Mouse (Mus musculus) megakaryocyte, embryonic 14.5 days (primary cell): ENCODE measurements around the gene Madd.

Experiments
- FLI1 ChIP-seq: IDR thresholded peaks from 2 replicates; pipeline ENCODE4 v1.6.1; 2012; ENCODE audit warnings: low read length, inconsistent platforms, mixed read lengths
- GATA1 ChIP-seq: IDR thresholded peaks from 3 replicates; pipeline ENCODE4 v1.6.1; 2012; ENCODE audit warnings: mixed read lengths, low read length, inconsistent platforms, borderline replicate concordance

GRCm38 (mm10) chr2:91152885-91153377 is 30.7 kb downstream of the Madd start:
- no peak for TF ChIP-seq FLI1
- TF ChIP-seq GATA1, result no peak
